Mouse (Mus musculus): ENCODE data around the gene Neu2.
"Not testable (repeated sequence)": the region's sequence is repeated elsewhere in the genome, so short reads cannot be mapped to it uniquely, and the experiment has no call there.

Neu2 gene

GRCm38 (mm10) chr1:87509561-87510165 is at the start of gene Neu2:
Gene Neu2, plus strand, starts transcription at chr1:87509889.
- peak in 1 of 2 experiments; percentile 37 for DNase-seq

DNA sequence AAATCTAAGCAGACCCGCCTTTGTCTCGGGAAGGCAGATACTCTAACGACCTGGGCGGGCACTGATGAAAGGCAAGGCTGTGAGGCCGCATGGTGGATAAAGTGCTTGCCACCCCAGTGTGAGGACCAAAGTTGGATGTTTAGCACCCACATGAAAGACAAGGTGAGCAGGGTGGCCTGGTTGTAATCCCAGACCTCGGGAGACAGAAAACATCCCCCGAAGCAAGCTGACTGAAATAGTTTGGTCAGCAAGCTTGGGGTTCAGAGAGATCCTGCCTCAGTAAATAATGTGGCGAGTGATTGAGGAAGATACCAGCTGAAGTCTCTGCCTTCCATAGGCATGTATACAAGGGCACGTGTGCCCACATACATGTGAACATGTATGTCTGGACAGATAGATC is 42.2 kb upstream of the Neu2 start:
- DNase-seq, result no peak

GRCm38 (mm10) chr1:87468321-87468720 is 41.4 kb upstream of the Neu2 start:
- DNase-seq, result no peak

GRCm38 (mm10) chr1:87469971-87470370 is 39.7 kb upstream of the Neu2 start, which contains the start of gene Snorc:
Gene Snorc, plus strand, starts transcription at chr1:87470271.
- DNase-seq, result not testable (repeated sequence)

DNA sequence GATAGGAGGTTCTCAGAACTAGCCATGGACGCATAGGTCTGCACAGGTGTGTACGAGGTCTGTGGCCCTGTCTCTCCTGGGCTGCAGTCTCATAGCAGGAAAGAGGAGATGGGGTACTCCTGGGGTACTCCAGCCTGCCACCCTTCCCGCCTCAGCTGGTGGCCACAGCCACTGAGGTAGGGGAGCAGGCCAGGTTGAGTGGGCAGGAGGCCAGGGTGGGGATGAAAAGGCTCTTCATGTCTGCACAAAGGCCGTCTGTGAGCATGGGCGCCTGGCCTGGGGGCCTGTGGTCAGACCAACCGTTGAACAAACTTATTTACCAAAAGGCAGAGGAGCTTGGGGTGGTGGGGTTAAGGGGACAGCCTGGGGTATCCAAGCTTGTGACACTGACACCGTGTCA is 37.8 kb upstream of the Neu2 start:
- no peak for DNase-seq

DNA sequence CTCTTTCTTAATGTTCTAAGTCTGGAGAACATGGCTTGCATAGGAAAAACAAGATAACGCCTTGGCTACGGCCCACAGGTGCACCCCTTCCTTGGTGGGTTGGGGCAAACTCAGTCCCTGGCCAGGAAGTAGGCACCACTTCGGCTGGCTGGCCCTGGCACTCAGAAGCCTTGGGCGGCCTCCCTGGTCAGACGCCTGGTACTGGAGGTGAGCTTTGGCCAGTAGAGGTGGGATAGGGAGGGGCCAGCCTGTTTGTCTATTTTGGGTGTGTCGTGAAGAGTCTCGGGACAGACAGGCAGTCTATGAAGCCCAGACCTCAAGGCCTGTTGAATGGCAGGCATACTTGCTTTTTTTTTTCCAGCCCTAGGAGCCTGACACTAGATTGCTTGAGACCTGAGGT is 37.1 kb upstream of the Neu2 start:
- peak; percentile 18 to 46 for DNase-seq

GRCm38 (mm10) chr1:87475076-87475895 is 34.4 kb upstream of the Neu2 start:
- peak in 1 of 2 experiments; percentile 17 for DNase-seq

DNA sequence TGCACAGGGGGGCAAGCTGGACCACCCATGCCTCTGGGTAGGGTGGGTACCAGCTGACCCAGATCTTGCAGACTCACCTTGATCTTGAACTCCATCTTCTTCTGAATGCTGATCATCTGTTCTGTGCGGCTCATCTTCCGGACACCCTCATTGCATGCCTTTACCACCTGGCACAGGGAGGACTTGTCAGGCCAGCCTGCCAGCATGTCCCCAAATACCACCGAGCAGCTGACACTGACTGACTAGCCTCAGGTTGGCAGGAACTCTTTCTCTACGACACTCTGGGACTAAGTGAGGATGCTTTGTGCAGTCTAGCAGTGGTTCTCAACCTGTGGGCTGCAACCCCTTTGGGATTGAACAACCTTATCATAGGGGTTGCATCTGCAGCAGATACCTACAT is 27.1 kb upstream of the Neu2 start:
- DNase-seq, result peak; percentile 45 to 55

- peak; percentile 88 to 94 for DNase-seq
These were observed 23.3 kb upstream of the Neu2 start for GRCm38 (mm10) chr1:87486386-87486785.

GRCm38 (mm10) chr1:87492285-87492684 is 17.4 kb upstream of the Neu2 start:
- DNase-seq, result no peak

GRCm38 (mm10) chr1:87493542-87493941 is 16.1 kb upstream of the Neu2 start:
- DNase-seq, result no peak

GRCm38 (mm10) chr1:87505524-87505923 is 4.2 kb upstream of the Neu2 start:
- no peak for DNase-seq

DNA sequence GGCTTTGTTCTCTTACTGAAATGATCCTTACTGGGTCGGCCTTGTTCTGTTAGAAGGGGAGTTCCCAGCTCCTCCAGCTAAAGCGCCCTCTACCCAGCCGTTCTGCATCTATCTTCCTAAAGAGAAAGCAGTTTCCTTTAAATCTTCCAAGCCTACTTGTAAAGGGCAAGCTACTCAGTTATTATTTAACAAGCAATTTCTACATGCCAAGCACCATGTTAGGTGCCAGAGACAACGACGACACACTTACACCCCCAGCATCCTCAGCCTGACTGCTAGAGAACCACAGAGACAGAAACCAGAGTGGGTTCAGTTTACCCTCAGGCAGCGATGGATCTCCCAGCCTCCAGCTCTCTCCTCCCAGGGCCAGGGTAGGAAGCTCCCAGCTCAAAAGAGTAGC is 1.8 kb upstream of the Neu2 start:
- DNase-seq, result no peak

GRCm38 (mm10) chr1:87508591-87509560 is 813 bp upstream of the Neu2 start:
- DNase-seq, result peak in 1 of 2 experiments; percentile 10

DNA sequence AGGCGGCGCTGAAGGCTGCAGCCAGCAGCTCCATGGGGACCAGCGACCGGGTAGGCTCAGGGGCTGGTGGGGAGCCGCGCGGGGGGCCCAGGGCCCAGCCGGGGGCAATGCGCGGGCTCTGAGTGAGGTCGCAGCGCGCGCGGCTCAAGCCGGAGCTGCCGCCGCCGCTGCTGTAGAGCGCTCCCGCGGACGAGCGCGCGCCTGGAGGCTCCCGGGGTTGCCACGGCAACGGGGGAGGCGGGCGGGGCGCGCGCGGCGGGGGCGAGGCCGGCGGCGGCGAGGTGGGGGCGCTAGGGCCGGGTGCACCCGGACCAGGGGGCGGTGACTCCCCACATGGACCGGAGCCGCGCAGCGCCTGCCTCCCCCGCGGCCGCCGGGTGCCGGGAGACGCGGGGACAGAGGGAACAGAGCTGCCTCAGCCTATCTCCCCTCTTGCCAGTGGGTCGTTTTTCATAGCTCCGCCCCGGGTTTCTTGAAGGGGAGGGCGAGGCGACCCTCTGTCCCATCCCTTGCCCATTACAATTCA is 540 bp downstream of the Neu2 start:
- DNase-seq, result peak in 1 of 2 experiments; percentile 68

- no peak for DNase-seq
These were observed 1.2 kb downstream of the Neu2 start for GRCm38 (mm10) chr1:87510845-87511244.

- DNase-seq, result no peak
These were observed 10.8 kb downstream of the Neu2 start for GRCm38 (mm10) chr1:87520467-87520866.

- no peak for DNase-seq
These were observed 11.8 kb downstream of the Neu2 start for GRCm38 (mm10) chr1:87521523-87521922.

DNA sequence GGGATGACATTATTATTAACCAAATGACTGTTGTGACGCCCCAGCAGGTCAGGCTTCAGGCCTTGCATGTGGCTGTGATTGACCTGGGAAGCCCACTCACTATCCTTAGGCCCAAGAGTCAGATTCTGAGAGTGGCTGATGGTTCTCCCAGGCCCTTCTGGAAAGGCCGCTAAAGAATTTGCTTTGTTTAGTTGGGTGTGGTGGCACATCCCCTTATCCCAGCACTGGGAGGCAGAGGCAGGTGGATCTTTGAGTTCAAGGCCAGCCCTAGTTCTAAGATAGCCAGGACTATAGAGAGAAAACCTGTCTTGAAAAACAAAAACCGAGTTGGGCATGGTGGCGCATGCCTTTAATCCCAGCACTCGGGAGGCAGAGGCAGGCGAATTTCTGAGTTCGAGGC is 15.4 kb downstream of the Neu2 start:
- no peak for DNase-seq

DNA sequence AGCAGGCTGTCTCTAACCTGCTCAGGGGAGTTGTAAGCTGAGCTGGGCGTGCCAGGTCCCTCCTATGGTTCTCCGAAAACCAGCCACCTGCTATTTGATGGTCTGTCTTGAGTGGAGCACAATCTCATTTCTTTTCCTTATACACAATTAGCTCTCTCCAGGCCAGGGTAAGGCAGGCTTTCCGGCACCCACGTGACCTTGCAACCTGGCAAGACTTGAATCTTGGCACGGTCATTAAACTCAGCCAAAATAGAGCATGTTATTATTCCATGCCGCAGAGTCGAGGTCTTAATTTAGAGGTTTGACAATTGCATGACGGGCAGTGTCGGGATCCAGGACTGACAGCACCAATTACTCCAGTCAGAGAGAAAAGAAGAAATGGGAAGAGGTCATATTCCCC is 17.5 kb downstream of the Neu2 start:
- DNase-seq, result peak; percentile 29 to 36

DNA sequence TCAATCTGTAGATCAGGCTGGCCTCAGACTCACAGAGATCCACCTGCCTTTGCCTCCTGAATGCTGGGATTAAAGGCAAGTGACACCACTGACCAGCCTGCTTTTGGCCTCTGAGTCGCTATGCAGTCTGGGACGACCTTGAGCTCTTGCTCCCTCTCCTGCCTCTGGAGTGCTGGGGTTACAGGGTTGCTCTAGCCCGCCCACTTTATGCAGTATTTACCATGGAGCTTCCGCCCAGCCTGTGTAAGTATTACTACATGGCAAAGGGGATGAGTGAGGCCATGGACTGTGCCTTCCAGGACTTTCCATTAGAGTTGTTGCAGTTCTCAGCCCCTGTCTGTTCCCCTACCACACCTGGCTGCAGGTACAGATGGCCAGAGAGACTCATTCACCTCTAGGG is 22.7 kb downstream of the Neu2 start:
- DNase-seq, result no peak

DNA sequence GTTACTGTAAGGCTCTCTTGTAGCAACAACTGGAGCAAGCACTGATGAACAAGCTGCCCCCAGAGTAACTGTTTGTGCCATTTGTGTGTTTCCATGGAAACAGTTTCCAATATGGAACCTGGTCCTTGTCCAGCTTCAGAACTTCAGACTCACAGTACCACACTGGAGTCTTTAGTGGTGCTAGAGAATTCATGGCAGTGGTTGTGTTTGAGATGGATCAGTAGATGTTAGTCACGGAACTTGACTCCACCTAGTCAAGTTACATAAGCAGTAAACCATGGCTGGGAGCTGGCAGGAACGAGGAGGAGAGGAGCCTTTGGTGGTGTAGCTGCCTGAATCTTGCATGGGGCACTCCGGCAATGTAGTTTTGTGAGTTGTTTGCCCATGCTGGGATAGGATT is 24.4 kb downstream of the Neu2 start:
- no peak for DNase-seq

DNA sequence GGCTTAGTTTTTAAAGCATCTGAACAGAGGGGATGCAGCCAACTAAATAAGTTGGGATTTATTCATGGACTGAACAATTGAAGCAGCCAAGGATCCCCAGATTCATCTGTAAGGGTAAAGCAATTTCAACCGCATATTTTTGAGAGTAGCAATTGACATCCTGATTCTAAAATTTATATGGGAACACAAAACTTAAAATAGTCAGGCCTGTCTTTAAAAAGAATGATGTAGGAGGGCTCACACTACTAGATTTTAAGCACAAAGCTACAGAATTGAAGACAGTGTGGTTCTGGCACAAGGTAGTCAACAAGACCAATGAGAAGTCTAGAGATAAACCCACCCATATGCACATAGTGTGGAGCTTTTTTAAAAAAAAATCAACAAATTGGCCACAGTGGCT is 27.3 kb downstream of the Neu2 start:
- no peak for DNase-seq

Data from cerebellum, adult 18-20 months (tissue).